Mouse (Mus musculus): ENCODE data around the gene Dus2. TPM values are rescaled to one million over a fixed set of nuclear protein-coding genes. Genes with fewer than 3 reads are reported as not detected.

The Dus2 gene
- 13.1 TPM for polyA plus RNA-seq (2012; fragmentation: generic; extraction: Trizol)
- long read RNA-seq, experiment 1, transcript Dus2-201 (16 exons, 1,860 nt), result major isoform, 13 of 20 reads
- long read RNA-seq, experiment 1, partial matches to known transcripts, result 3 of 20 reads
- long read RNA-seq, experiment 1, other reads (novel, unspliced or antisense), result 4 of 20 reads
- long read RNA-seq, experiment 2, transcript Dus2-201 (16 exons, 1,860 nt), result major isoform, 85 of 95 reads
- long read RNA-seq, experiment 2, partial matches to known transcripts, result 0 of 95 reads
- long read RNA-seq, experiment 2, other reads (novel, unspliced or antisense), result 8 of 95 reads

DNA sequence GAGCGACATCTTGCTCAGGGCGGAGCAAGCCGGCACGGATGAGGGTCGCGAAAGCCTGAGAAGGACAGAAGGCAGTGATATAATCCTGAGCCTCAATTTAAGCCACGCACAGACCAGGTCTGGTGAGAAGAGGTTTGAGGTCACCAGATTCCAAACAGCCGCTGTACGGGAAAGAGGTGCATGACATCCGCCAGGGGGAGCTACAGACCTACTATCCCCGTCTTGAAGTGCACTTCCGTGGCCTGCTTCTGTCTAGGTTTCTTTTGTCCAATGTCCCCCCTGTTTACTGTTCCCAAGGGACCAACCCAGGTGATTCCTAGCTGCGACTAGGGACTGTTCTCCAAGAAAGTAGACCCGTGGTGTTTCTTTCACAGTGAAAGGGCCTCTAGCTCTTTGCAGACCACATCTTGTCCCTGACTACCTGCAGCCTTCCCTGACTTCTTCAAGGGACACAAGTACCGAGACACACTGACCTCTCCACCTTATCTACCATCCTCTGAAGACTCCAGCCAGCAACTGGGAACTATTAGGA, at the start of gene Dus2:
Dus2 (plus strand) TSS at position 482 of the 532 bp plus-strand sequence.
- H3K4me3 ChIP-seq (ENCODE audit: insufficient read depth, poor library complexity, severe bottlenecking), result no peak within 1 kb of the TSS
- no peak for TF ChIP-seq MYOD1 (IDR thresholded peaks at IDR 0.05; ENCODE audit: control insufficient read depth, insufficient read length, low read depth)
- TF ChIP-seq USF1 (IDR thresholded peaks at IDR 0.05; ENCODE audit: low read depth), result no peak
- TF ChIP-seq CTCF (IDR thresholded peaks at IDR 0.05; ENCODE audit: control insufficient read depth, insufficient read depth, insufficient read length), result peak; percentile 92
- H3K27me3 ChIP-seq (ENCODE audit: control insufficient read depth, insufficient read depth, insufficient read length), result peaks cover 12% of the 10 kb centered on the region

DNA sequence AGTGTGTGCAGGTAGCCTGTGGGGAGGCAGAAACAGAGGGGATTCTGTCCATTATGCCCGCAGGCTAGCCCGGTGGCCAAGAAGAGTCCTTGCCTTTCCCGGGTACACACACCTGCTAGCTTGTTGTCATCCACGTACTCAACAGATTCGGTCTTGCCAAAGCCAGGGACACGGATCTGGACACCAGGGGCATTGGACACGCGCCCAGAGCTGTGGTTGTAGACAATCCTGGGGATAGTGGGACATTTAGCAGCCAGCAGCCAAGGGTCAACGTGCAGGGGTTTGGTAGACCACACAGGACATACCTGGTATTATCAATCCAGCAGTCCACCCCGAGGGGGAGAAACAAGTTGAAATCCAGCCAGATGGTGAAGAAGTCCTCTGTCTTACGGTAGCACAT, 49.1 kb upstream of the Dus2 start:
- Histone ChIP-seq H3K27me3 (ENCODE audit: control insufficient read depth, insufficient read depth, insufficient read length) (no peaks in the 10 kb centered on the region), H3K79me2 (ENCODE audit: control insufficient read depth, insufficient read depth) (no peaks in the 10 kb centered on the region), H3K36me3 (ENCODE audit: control insufficient read depth, insufficient read depth) (peaks cover 58% of the 10 kb centered on the region), H3K79me3 (ENCODE audit: low read depth) (no peaks in the 10 kb centered on the region), H3ac (ENCODE audit: control insufficient read depth, insufficient read length, low read depth) (no peak overlapping the region), H3K4me3 (ENCODE audit: insufficient read depth, poor library complexity, severe bottlenecking) (no peak overlapping the region)
- TF ChIP-seq FOSL1 (IDR thresholded peaks at IDR 0.05; ENCODE audit: insufficient read depth, low read length, poor library complexity, severe bottlenecking) (no peak), MYOD1 (IDR thresholded peaks at IDR 0.05; ENCODE audit: control insufficient read depth, insufficient read length, low read depth) (no peak)

More for the DNA sequence above, at the start of gene Dus2:
- Histone ChIP-seq H3K79me3 (ENCODE audit: low read depth) (no peaks in the 10 kb centered on the region), H3K36me3 (ENCODE audit: control insufficient read depth, insufficient read depth) (no peaks in the 10 kb centered on the region), H3ac (ENCODE audit: control insufficient read depth, insufficient read length, low read depth) (no peak within 1 kb of the TSS), H3K79me2 (ENCODE audit: control insufficient read depth, insufficient read depth) (no peaks in the 10 kb centered on the region)

DNA sequence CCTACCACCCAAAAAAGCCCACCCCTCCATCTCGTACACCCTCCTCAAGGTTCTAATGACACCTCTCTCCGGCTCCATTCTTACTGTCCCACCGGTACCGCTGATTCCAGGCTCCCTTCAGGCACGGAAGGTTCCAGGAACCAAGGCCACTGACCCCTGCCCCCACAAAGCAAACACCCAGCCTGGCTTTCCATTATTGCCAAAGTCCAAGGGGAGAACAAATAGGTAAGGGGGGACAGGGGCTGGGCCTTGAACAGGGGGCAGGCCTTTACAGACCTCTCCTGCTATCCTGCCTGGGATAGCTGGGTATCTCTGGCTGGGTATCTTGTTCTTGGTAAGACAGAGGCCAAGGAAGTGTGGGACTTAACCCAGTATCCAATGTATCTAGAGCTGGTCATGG, 48.6 kb upstream of the Dus2 start:
- Histone ChIP-seq H3K27me3 (ENCODE audit: control insufficient read depth, insufficient read depth, insufficient read length) (no peaks in the 10 kb centered on the region), H3K79me2 (ENCODE audit: control insufficient read depth, insufficient read depth) (no peaks in the 10 kb centered on the region), H3K36me3 (ENCODE audit: control insufficient read depth, insufficient read depth) (peaks cover 58% of the 10 kb centered on the region), H3K79me3 (ENCODE audit: low read depth) (no peaks in the 10 kb centered on the region), H3ac (ENCODE audit: control insufficient read depth, insufficient read length, low read depth) (no peak overlapping the region), H3K4me3 (ENCODE audit: insufficient read depth, poor library complexity, severe bottlenecking) (no peak overlapping the region)
- TF ChIP-seq CEBPB (IDR thresholded peaks at IDR 0.05; ENCODE audit: low read depth) (no peak), CTCF (IDR thresholded peaks at IDR 0.05; ENCODE audit: control insufficient read depth, insufficient read depth, insufficient read length) (no peak), FOSL1 (IDR thresholded peaks at IDR 0.05; ENCODE audit: insufficient read depth, low read length, poor library complexity, severe bottlenecking) (no peak), MAX (IDR thresholded peaks at IDR 0.05) (no peak), MYOD1 (IDR thresholded peaks at IDR 0.05; ENCODE audit: control insufficient read depth, insufficient read length, low read depth) (no peak), USF1 (IDR thresholded peaks at IDR 0.05; ENCODE audit: low read depth) (no peak), MYOG (IDR thresholded peaks at IDR 0.05; ENCODE audit: control insufficient read depth, extremely low read depth, insufficient read length) (no peak)

DNA sequence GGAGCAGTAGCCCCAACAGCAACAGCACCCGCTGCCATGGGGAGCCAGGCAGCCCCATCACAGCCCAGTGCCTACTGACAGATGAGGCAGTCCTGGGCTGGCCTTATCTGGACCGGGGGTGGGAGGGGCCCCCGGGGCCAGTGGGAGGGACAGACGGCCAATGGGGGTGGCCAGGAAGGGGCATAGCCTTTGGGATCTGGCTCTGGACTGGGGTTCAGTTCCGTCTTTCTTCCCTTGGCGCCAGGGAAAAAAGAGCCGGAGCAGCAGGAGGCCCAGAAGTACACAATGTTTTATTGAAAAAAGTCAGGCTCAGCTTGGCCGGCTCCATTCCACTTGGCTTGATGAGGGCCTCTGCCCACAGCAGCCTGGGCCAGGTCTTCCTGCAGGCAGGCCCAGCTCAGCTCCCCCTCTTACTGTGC, 47.8 kb upstream of the Dus2 start, which contains the start of gene Lcat:
Lcat (minus strand) TSS at position 62 of the 419 bp plus-strand sequence.
- TF ChIP-seq MYOD1 (IDR thresholded peaks at IDR 0.05; ENCODE audit: control insufficient read depth, insufficient read length, low read depth), result no peak
- no peak for TF ChIP-seq USF1 (IDR thresholded peaks at IDR 0.05; ENCODE audit: low read depth)
- no peak for TF ChIP-seq CEBPB (IDR thresholded peaks at IDR 0.05; ENCODE audit: low read depth)
- TF ChIP-seq CTCF (IDR thresholded peaks at IDR 0.05; ENCODE audit: control insufficient read depth, insufficient read depth, insufficient read length), result no peak
- TF ChIP-seq MAX (IDR thresholded peaks at IDR 0.05), result no peak
- TF ChIP-seq MYOG (IDR thresholded peaks at IDR 0.05; ENCODE audit: control insufficient read depth, extremely low read depth, insufficient read length), result no peak
- no peak for TF ChIP-seq FOSL1 (IDR thresholded peaks at IDR 0.05; ENCODE audit: insufficient read depth, low read length, poor library complexity, severe bottlenecking)
- no peaks in the 10 kb centered on the region for H3K79me2 ChIP-seq (ENCODE audit: control insufficient read depth, insufficient read depth)
- no peaks in the 10 kb centered on the region for H3K79me3 ChIP-seq (ENCODE audit: low read depth)
- no peak within 1 kb of the TSS for H3K4me3 ChIP-seq (ENCODE audit: insufficient read depth, poor library complexity, severe bottlenecking)
- H3K27me3 ChIP-seq (ENCODE audit: control insufficient read depth, insufficient read depth, insufficient read length), result no peaks in the 10 kb centered on the region
- no peak within 1 kb of the TSS for H3ac ChIP-seq (ENCODE audit: control insufficient read depth, insufficient read length, low read depth)
- peaks cover 58% of the 10 kb centered on the region for H3K36me3 ChIP-seq (ENCODE audit: control insufficient read depth, insufficient read depth)

DNA sequence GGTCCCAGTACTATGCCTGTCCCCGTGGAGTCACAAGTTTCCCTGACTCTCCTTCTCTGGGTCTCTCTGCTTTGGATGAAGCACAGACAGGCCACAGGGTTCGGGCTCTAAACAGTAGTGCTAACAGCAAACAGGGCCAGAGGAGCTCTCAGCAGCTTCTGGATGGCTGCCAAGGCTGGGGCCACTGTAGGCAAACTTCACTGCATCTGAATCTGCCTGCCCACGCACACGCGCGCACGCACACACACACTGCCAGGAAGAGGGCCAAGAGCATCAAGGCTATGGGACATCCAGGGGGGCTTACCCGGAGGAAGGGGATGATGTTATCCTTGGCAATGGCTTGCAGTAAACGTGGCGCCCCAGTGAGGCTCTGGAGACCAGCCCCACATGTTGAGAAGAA, 41.8 kb upstream of the Dus2 start:
- TF ChIP-seq MYOD1 (IDR thresholded peaks at IDR 0.05; ENCODE audit: control insufficient read depth, insufficient read length, low read depth) (no peak), CEBPB (IDR thresholded peaks at IDR 0.05; ENCODE audit: low read depth) (no peak), CTCF (IDR thresholded peaks at IDR 0.05; ENCODE audit: control insufficient read depth, insufficient read depth, insufficient read length) (no peak), MAX (IDR thresholded peaks at IDR 0.05) (no peak), USF1 (IDR thresholded peaks at IDR 0.05; ENCODE audit: low read depth) (no peak), FOSL1 (IDR thresholded peaks at IDR 0.05; ENCODE audit: insufficient read depth, low read length, poor library complexity, severe bottlenecking) (no peak), MYOG (IDR thresholded peaks at IDR 0.05; ENCODE audit: control insufficient read depth, extremely low read depth, insufficient read length) (no peak)
- no peaks in the 10 kb centered on the region for H3K79me3 ChIP-seq (ENCODE audit: low read depth)
- H3K36me3 ChIP-seq (ENCODE audit: control insufficient read depth, insufficient read depth), result peaks cover 59% of the 10 kb centered on the region
- H3K27me3 ChIP-seq (ENCODE audit: control insufficient read depth, insufficient read depth, insufficient read length), result no peaks in the 10 kb centered on the region
- no peaks in the 10 kb centered on the region for H3K79me2 ChIP-seq (ENCODE audit: control insufficient read depth, insufficient read depth)
- no peak overlapping the region for H3K4me3 ChIP-seq (ENCODE audit: insufficient read depth, poor library complexity, severe bottlenecking)
- no peak overlapping the region for H3ac ChIP-seq (ENCODE audit: control insufficient read depth, insufficient read length, low read depth)

Data from C2C12 (cell line).